Mouse (Mus musculus) layer of hippocampus, postnatal 14 days (tissue): ENCODE measurements around the gene Supt7l. TPM values are rescaled to one million over a fixed set of nuclear protein-coding genes. Genes with fewer than 3 reads are reported as not detected.

ENCODE experiments used
- DNase-seq, 2 experiments: peaks; one replicate each; pipeline ENCODE4 v3.0.0; 2021 to 2022; ENCODE audit warnings: low spot score in 2 of 2, mixed read lengths in 1 of 2
- total RNA-seq, 2 experiments: library from RNA; stranded (reverse); gene quantifications; 2 replicates each; pipeline ENCODE4 v1.2.3; 2021

Supt7l gene
- total RNA-seq, 2 experiments from 2014 or later: 17.5 to 17.7 TPM

DNA sequence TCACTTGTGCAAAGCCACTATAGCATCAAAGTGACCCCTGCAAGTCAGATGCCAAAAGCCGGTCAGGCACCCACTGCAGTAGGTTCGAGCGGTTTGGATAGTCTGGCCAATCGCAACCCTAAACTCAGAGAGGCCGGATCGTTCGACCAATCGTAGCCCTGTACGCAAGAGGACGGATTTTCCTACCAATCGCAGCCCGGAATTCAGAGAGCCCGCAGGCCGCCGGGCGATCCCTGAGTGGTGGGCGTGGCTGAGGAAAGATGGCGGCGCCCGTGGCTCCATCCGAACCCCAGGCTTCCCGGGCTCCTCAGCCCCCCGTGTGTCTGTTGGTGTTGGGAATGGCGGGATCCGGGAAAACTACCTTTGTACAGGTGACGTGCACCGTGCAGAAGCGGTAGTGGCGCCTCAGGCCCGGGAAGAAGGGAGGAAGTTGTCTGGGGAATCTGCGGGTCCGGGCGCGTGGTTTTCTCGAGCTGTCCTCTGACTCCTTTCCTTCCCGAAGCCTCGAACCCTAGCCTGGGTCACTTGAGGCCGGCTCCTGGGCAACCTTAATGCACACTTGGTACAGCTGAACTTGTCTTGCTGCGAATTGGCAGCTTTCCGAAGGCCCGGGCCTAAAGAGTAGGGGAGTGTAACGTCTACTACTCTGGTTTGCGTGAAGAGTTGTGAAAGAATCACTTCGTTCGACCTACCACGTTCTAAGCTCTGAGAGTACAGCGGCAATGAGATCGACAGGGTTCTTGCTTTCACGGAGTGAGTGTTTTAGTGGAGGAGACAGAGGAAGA is 32.9 kb downstream of the Supt7l start, which contains the start of gene Gpn1:
Gene Gpn1 (plus strand): TSS at position 229 of the 785 bp plus-strand sequence.
- peak; percentile 85 to 94 for DNase-seq

DNA sequence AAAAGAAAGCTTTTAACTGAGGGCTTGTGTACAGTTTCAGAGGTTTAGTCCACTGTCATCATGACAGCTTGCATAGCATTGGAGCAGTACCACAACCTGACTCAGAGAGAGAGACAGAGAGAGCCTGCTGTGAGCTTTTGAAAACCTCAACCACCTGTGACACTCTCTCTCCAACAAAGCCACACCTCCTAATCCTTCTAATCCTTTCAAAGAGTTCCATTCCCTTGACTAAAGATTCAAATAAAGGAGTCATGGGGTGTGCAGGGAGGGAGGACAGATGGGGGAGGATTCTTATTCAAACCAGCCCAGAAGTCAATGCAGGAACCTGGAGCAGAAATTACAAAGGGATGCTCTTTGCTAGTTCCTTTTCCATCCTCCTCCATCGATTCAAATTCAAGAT is 35.6 kb downstream of the Supt7l start:
- no peak for DNase-seq

DNA sequence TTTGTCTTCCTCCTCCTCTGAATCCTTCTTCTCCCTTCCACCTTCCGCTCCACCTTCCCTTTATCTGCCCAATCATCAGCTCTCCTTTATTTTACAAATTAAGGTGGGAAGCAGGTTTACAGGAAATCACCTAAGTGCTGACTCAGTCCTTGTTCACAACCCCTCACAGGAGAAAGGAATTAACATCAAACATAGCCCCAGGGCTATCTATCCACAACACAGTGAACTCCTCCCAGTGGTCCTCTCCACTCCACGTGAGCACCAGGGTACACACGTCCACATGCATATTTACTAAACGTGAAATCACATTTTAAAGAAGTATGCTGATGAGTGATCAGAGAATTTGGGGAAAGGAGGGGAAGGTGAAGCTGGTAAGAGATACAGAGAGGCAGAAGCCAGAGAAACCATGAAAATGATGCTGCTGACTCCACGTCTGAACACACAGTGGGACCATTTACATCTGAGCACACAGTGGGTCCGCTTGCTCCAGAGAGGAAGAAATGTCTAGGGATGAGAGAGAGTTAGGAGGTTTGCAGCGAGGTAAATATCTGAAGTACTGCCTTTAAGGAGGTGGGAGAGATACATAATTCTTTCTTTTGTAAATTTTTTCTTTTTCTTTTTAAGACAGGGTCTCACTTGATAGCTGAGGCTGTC is 38.4 kb downstream of the Supt7l start:
- DNase-seq: no peak

DNA sequence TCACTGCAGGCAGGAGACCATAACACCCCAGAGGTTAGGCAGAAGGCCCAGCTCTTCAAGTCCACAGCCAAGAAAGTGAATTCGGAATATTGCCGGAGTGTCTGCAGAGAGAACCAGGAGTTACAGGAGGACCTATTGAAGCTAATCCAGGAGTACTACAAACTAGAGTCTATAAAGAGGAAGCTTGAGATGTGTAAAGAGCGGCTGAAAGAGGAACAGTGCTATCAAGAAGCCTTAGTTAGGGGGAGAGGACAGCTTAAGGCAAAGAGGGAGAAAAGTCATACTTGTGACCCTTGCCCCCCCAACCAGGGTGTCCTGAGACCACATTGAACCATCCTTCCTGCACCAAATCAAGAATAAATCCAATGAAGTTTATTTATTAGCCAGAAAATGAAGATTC is 39.7 kb downstream of the Supt7l start:
- no peak for DNase-seq

DNA sequence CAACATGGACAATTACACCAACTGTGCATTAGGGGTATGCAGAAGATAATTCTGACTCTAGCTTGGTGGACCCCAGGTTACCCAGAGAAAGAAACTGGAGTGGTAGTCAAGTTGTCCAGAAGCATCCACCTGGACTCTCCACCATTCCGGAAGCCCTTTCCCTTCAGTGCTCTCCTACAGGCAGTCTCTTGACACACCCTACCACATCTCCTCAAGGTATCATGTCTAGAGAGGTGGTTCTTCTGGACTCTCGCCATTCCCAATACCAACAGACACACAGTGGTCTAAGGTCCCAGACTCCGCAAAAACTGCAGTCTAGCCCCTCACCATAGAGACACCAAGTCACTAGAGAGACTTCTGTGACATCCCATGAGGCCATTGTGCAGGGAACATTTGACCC is 42.2 kb downstream of the Supt7l start, which contains the start of gene 4930548H24Rik:
Gene 4930548H24Rik (plus strand): TSS at position 301 of the 400 bp plus-strand sequence.
- no peak for DNase-seq

DNA sequence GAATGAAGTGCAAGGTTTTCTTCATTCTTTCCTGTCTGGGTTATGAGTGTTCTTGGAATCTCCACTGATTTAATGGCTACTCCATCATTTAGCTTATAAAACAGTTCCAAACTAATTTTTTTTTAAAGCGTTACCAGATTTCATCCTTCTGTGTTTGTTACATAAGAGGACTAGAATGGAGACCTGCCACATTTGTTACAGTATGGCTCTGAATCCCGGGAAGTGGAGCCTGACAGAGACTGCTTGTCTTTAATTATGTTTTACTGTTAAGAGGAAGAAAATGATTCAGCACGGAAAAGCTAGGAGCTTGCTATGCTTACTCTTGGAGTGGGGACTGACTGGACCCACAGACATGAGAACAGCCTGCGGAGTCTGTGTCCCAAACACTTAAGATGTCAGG is 47.1 kb downstream of the Supt7l start:
- peak in 1 of 2 experiments; percentile 48 for DNase-seq

DNA sequence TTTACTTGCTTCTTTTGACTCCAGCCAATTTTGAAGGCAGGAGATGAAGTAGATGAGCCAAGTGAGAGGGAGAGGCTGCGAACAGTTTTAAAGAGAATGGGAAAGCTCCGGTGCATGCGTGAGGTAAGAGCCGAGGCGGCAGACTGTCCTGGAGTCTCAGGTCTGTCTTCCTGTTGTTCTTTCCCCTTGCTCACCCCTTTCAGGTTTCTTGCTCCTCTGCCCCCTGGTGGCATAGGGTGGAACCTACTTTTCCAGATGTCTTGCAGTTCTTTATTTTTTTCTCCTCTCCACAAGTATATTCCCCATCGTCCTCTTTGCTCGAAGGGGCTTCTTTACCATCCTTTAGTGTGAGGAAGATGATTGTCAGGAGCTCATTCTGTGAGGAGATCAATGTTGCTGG is 57.3 kb downstream of the Supt7l start:
- peak in 1 of 2 experiments; percentile 31 for DNase-seq

DNA sequence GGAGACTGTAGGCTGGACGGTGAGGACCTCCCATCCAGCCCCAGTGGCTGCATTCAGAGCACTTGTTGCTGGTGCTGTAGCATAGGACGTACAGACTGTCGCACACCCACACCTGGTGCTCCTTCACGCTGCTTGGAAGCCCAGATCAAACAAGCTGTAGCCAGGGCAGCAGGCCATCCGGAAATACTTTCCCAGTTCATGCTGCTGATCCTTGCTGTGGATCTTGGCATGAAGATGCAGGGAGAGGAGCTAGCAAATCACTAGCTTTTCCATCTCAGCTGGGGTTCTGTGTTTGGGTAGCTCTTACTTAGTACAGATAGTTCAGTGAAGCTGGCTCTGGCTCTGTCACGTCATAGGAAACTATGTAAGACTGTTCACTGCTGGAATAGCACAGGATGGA is 57.9 kb downstream of the Supt7l start:
- no peak for DNase-seq

DNA sequence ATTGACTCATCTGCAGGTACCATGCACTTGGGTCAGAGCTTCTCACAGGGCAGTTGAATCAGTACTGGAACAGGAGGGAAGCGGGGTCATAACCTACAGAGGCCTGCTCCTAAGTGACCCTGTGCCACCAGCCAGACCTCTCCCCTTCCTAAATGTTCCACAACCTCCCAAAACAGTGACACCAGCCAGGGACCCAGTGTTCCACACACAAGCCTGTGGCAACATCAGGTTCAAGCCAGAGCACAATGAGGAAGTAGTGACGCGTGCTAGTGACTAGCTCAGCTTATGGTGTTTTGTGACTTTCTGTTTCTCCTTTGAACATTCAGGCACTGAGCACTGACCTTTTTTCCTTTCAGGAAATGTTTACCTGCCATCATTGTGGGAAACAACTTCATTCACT is 59.8 kb downstream of the Supt7l start:
- no peak for DNase-seq

Other genes starting within 250 kb of the Supt7l start
- 10 to 100 TPM; 76.4 to 83.3 TPM for gene Ift172, start 236.7 kb downstream of the Supt7l start, total RNA-seq
- gene Fndc4, start 231.7 kb downstream of the Supt7l start, total RNA-seq: 100 to 1,000 TPM; 160 to 164 TPM
- gene Gckr, start 230.4 kb downstream of the Supt7l start, total RNA-seq: under 1 TPM; 0.21 to 0.53 TPM
- gene Zfp512, start 75.4 kb downstream of the Supt7l start, total RNA-seq: 10 to 100 TPM; 41.6 to 46.0 TPM
- gene 4930548H24Rik, start 42.1 kb downstream of the Supt7l start, total RNA-seq: under 1 TPM; 0.16 to 0.21 TPM
- 10 to 100 TPM; 29.7 to 30.4 TPM for gene Gpn1, start 33.1 kb downstream of the Supt7l start, total RNA-seq
- gene Slc4a1ap, start 812 bp downstream of the Supt7l start, total RNA-seq: 10 to 100 TPM; 51.5 to 53.4 TPM
- 100 to 1,000 TPM; 109 to 114 TPM for gene Mrpl33, start 69.1 kb upstream of the Supt7l start, total RNA-seq
- 1 to 10 TPM; 3.4 to 5.9 TPM for gene Rbks, start 169.8 kb upstream of the Supt7l start, total RNA-seq
- gene Babam2, start 169.9 kb upstream of the Supt7l start, total RNA-seq: 10 to 100 TPM; 39.9 to 41.3 TPM